Mouse (Mus musculus): ENCODE data around the gene Prkd3. TPM values are rescaled to one million over a fixed set of nuclear protein-coding genes. Genes with fewer than 3 reads are reported as not detected.

The Prkd3 gene
- total and polyA plus RNA-seq, 3 experiments, result 0.16 TPM; not detected in 2

GRCm38 (mm10) chr17:78953240-78953639 is 67.4 kb downstream of the Prkd3 start:
- ATAC-seq (ENCODE audit: extremely low read depth, insufficient number of reproducible peaks, low FRiP score, poor library complexity, severe bottlenecking) (no peak), DNase-seq (ENCODE audit: low spot score) (no peak)
- H3K36me3 ChIP-seq (replicated peaks), result peaks cover 4% of the 10 kb centered on the region
- TF ChIP-seq GATA2 (IDR thresholded peaks at IDR 0.05; ENCODE audit: borderline replicate concordance, low read depth, low read length) (no peak), POLR2AphosphoS5 (IDR thresholded peaks at IDR 0.05; ENCODE audit: insufficient replicate concordance, low read depth, low read length) (no peak), GATA1 (IDR thresholded peaks at IDR 0.05; ENCODE audit: borderline replicate concordance, low read length) (no peak), TAL1 (conservative IDR thresholded peaks at IDR 0.05; ENCODE audit: low read depth, low read length) (no peak), CTCF (IDR thresholded peaks at IDR 0.05; ENCODE audit: low read depth, low read length) (no peak)
- H3K9me3 ChIP-seq (replicated peaks), result no peaks in the 10 kb centered on the region
- H3K4me1 ChIP-seq (ENCODE audit: insufficient read depth, low read depth, low read length), result no peaks in the 10 kb centered on the region
- H3K4me3 ChIP-seq (ENCODE audit: low read depth, low read length), result no peak overlapping the region
- no peaks in the 10 kb centered on the region for H3K27me3 ChIP-seq (ENCODE audit: insufficient read depth, low read length)

GRCm38 (mm10) chr17:78952070-78952469 is 68.5 kb downstream of the Prkd3 start:
- no peak for TF ChIP-seq GATA1 (IDR thresholded peaks at IDR 0.05; ENCODE audit: borderline replicate concordance, low read length)
- no peak for TF ChIP-seq POLR2AphosphoS5 (IDR thresholded peaks at IDR 0.05; ENCODE audit: insufficient replicate concordance, low read depth, low read length)
- no peak for TF ChIP-seq CTCF (IDR thresholded peaks at IDR 0.05; ENCODE audit: low read depth, low read length)
- no peak for TF ChIP-seq TAL1 (conservative IDR thresholded peaks at IDR 0.05; ENCODE audit: low read depth, low read length)
- TF ChIP-seq GATA2 (IDR thresholded peaks at IDR 0.05; ENCODE audit: borderline replicate concordance, low read depth, low read length), result no peak
- Histone ChIP-seq H3K9me3 (replicated peaks) (no peaks in the 10 kb centered on the region), H3K4me3 (ENCODE audit: low read depth, low read length) (no peak overlapping the region), H3K4me1 (ENCODE audit: insufficient read depth, low read depth, low read length) (no peaks in the 10 kb centered on the region), H3K36me3 (replicated peaks) (peaks cover 11% of the 10 kb centered on the region), H3K27me3 (ENCODE audit: insufficient read depth, low read length) (no peaks in the 10 kb centered on the region)
- DNase-seq (ENCODE audit: low spot score) (no peak), ATAC-seq (ENCODE audit: extremely low read depth, insufficient number of reproducible peaks, low FRiP score, poor library complexity, severe bottlenecking) (no peak)

GRCm38 (mm10) chr17:78951225-78951624 is 69.4 kb downstream of the Prkd3 start:
- no peaks in the 10 kb centered on the region for H3K4me1 ChIP-seq (ENCODE audit: insufficient read depth, low read depth, low read length)
- H3K36me3 ChIP-seq (replicated peaks), result peaks cover 19% of the 10 kb centered on the region

GRCm38 (mm10) chr17:78942579-78942978 is 78.0 kb downstream of the Prkd3 start:
- ATAC-seq (ENCODE audit: extremely low read depth, insufficient number of reproducible peaks, low FRiP score, poor library complexity, severe bottlenecking), result no peak
- Histone ChIP-seq H3K4me3 (ENCODE audit: low read depth, low read length) (no peak overlapping the region), H3K4me1 (ENCODE audit: insufficient read depth, low read depth, low read length) (peaks cover 6% of the 10 kb centered on the region), H3K9me3 (replicated peaks) (no peaks in the 10 kb centered on the region), H3K36me3 (replicated peaks) (peaks cover 59% of the 10 kb centered on the region), H3K27me3 (ENCODE audit: insufficient read depth, low read length) (no peaks in the 10 kb centered on the region)
- TF ChIP-seq POLR2AphosphoS5 (IDR thresholded peaks at IDR 0.05; ENCODE audit: insufficient replicate concordance, low read depth, low read length) (no peak), CTCF (IDR thresholded peaks at IDR 0.05; ENCODE audit: low read depth, low read length) (no peak), GATA2 (IDR thresholded peaks at IDR 0.05; ENCODE audit: borderline replicate concordance, low read depth, low read length) (no peak), GATA1 (IDR thresholded peaks at IDR 0.05; ENCODE audit: borderline replicate concordance, low read length) (no peak), TAL1 (conservative IDR thresholded peaks at IDR 0.05; ENCODE audit: low read depth, low read length) (no peak)
- DNase-seq (ENCODE audit: low spot score), result no peak

More at GRCm38 (mm10) chr17:78951225-78951624, 69.4 kb downstream of the Prkd3 start:
- no peak overlapping the region for H3K4me3 ChIP-seq (ENCODE audit: low read depth, low read length)
- H3K27me3 ChIP-seq (ENCODE audit: insufficient read depth, low read length), result no peaks in the 10 kb centered on the region
- ATAC-seq (ENCODE audit: extremely low read depth, insufficient number of reproducible peaks, low FRiP score, poor library complexity, severe bottlenecking) (no peak), DNase-seq (ENCODE audit: low spot score) (no peak)
- no peaks in the 10 kb centered on the region for H3K9me3 ChIP-seq (replicated peaks)
- TF ChIP-seq GATA2 (IDR thresholded peaks at IDR 0.05; ENCODE audit: borderline replicate concordance, low read depth, low read length) (no peak), POLR2AphosphoS5 (IDR thresholded peaks at IDR 0.05; ENCODE audit: insufficient replicate concordance, low read depth, low read length) (no peak), TAL1 (conservative IDR thresholded peaks at IDR 0.05; ENCODE audit: low read depth, low read length) (no peak), GATA1 (IDR thresholded peaks at IDR 0.05; ENCODE audit: borderline replicate concordance, low read length) (no peak), CTCF (IDR thresholded peaks at IDR 0.05; ENCODE audit: low read depth, low read length) (no peak)

- no peak overlapping the region for H3K4me3 ChIP-seq (ENCODE audit: low read depth, low read length)
- ATAC-seq (ENCODE audit: extremely low read depth, insufficient number of reproducible peaks, low FRiP score, poor library complexity, severe bottlenecking), result no peak
- H3K36me3 ChIP-seq (replicated peaks), result peaks cover 53% of the 10 kb centered on the region
- H3K27me3 ChIP-seq (ENCODE audit: insufficient read depth, low read length), result no peaks in the 10 kb centered on the region
- no peak for DNase-seq (ENCODE audit: low spot score)
- peaks cover 29% of the 10 kb centered on the region for H3K4me1 ChIP-seq (ENCODE audit: insufficient read depth, low read depth, low read length)
- no peaks in the 10 kb centered on the region for H3K9me3 ChIP-seq (replicated peaks)
- no peak for TF ChIP-seq CTCF (IDR thresholded peaks at IDR 0.05; ENCODE audit: low read depth, low read length)
- TF ChIP-seq GATA2 (IDR thresholded peaks at IDR 0.05; ENCODE audit: borderline replicate concordance, low read depth, low read length), result no peak
- TF ChIP-seq POLR2AphosphoS5 (IDR thresholded peaks at IDR 0.05; ENCODE audit: insufficient replicate concordance, low read depth, low read length), result no peak
- no peak for TF ChIP-seq TAL1 (conservative IDR thresholded peaks at IDR 0.05; ENCODE audit: low read depth, low read length)
- no peak for TF ChIP-seq GATA1 (IDR thresholded peaks at IDR 0.05; ENCODE audit: borderline replicate concordance, low read length)
Observed at GRCm38 (mm10) chr17:78938927-78939326, 81.7 kb downstream of the Prkd3 start.

- TF ChIP-seq CTCF (IDR thresholded peaks at IDR 0.05; ENCODE audit: low read depth, low read length) (no peak), GATA2 (IDR thresholded peaks at IDR 0.05; ENCODE audit: borderline replicate concordance, low read depth, low read length) (no peak), TAL1 (conservative IDR thresholded peaks at IDR 0.05; ENCODE audit: low read depth, low read length) (no peak), GATA1 (IDR thresholded peaks at IDR 0.05; ENCODE audit: borderline replicate concordance, low read length) (no peak), POLR2AphosphoS5 (IDR thresholded peaks at IDR 0.05; ENCODE audit: insufficient replicate concordance, low read depth, low read length) (no peak)
- ATAC-seq (ENCODE audit: extremely low read depth, insufficient number of reproducible peaks, low FRiP score, poor library complexity, severe bottlenecking) (no peak), DNase-seq (ENCODE audit: low spot score) (no peak)
- no peaks in the 10 kb centered on the region for H3K9me3 ChIP-seq (replicated peaks)
- peaks cover 44% of the 10 kb centered on the region for H3K4me1 ChIP-seq (ENCODE audit: insufficient read depth, low read depth, low read length)
- H3K36me3 ChIP-seq (replicated peaks), result peaks cover 53% of the 10 kb centered on the region
- peak overlapping the region; percentile 97 for H3K4me3 ChIP-seq (ENCODE audit: low read depth, low read length)
- no peaks in the 10 kb centered on the region for H3K27me3 ChIP-seq (ENCODE audit: insufficient read depth, low read length)
Observed at GRCm38 (mm10) chr17:78937229-78937853, 83.3 kb downstream of the Prkd3 start.
